8 mouse cellular contexts compared by ENCODE assay signal in genomic region chr2:35609317-35609716, GRCm38 (mm10). TPM values are rescaled to one million over a fixed set of nuclear protein-coding genes. Genes with fewer than 3 reads are reported as not detected.
DNase-seq lines count a peak whose midpoint lies in the region; ATAC-seq and TF ChIP-seq lines count a peak whose summit lies in the region.

No protein-coding gene starts in this region.

- H3K4me1 ChIP-seq in embryonic facial prominence, embryonic 14.5 days (ENCODE audit: control insufficient read depth, insufficient read depth, low read length) = peaks cover 35% of the 10 kb centered on the region
- peaks cover 19% of the 10 kb centered on the region for H3K4me1 ChIP-seq in hindbrain, embryonic 16.5 days (ENCODE audit: control insufficient read depth, insufficient read depth, low read depth, low read length)

- peak overlapping the region; percentile 72; the same call in 1 of the 2 replicates for H3K27ac ChIP-seq in layer of hippocampus, adult 2 months
- H3K27ac ChIP-seq in embryonic facial prominence, embryonic 14.5 days (replicated peaks; ENCODE audit: low read depth, low read length) = no peak overlapping the region
- no peak overlapping the region for H3K27ac ChIP-seq in hindbrain, embryonic 16.5 days (ENCODE audit: low read depth, low read length)

- H3K36me3 ChIP-seq in embryonic facial prominence, embryonic 14.5 days (ENCODE audit: control insufficient read depth, insufficient read depth, low read length) = no peaks in the 10 kb centered on the region
- H3K36me3 ChIP-seq in hindbrain, embryonic 16.5 days (ENCODE audit: control insufficient read depth, insufficient read depth, low read length) = no peaks in the 10 kb centered on the region

- H3K9ac ChIP-seq in embryonic facial prominence, embryonic 14.5 days (ENCODE audit: low read depth, low read length) = no peak overlapping the region
- H3K9ac ChIP-seq in hindbrain, embryonic 16.5 days (ENCODE audit: low read depth, low read length) = no peak overlapping the region

- no peaks in the 10 kb centered on the region for H3K9me3 ChIP-seq in embryonic facial prominence, embryonic 14.5 days (ENCODE audit: control insufficient read depth, low read length)
- no peaks in the 10 kb centered on the region for H3K9me3 ChIP-seq in hindbrain, embryonic 16.5 days (ENCODE audit: control insufficient read depth, low read length)

- WGBS in embryonic facial prominence, embryonic 14.5 days = 46% methylated on average over 9 of the region's 9 CpGs
- 44% methylated on average over 9 of the region's 9 CpGs for WGBS in hindbrain, embryonic 16.5 days

- no peaks in the 10 kb centered on the region for H3K27me3 ChIP-seq in embryonic facial prominence, embryonic 14.5 days (replicated peaks; ENCODE audit: control insufficient read depth, insufficient read depth, low read length)
- H3K27me3 ChIP-seq in hindbrain, embryonic 16.5 days (replicated peaks; ENCODE audit: control insufficient read depth, insufficient read depth, low read length) = no peaks in the 10 kb centered on the region; the same call in 1 of the 2 replicates

- no peak overlapping the region for H3K4me2 ChIP-seq in embryonic facial prominence, embryonic 14.5 days (ENCODE audit: low read depth, low read length)
- no peak overlapping the region for H3K4me2 ChIP-seq in hindbrain, embryonic 16.5 days (ENCODE audit: low read length)

- DNase-seq in layer of hippocampus, adult 2 months (ENCODE audit: low spot score in 2 of 2) = no peak
- no peak for DNase-seq in layer of hippocampus, adult 9-10 months (ENCODE audit: low spot score)
- DNase-seq in ZHBTc4 (ENCODE audit: low read depth, low spot score) = peak; percentile 28
- peak; percentile 49 for DNase-seq in embryonic facial prominence, embryonic 14.5 days (ENCODE audit: low spot score)
- DNase-seq in right cerebral cortex, postnatal 25 days = peak; percentile 22
- no peak for DNase-seq in natural killer cell, adult 2 months (ENCODE audit: low spot score in 2 of 2)
- no peak for DNase-seq in layer of hippocampus, postnatal 10 days (ENCODE audit: low spot score in 2 of 2)

- peak; percentile 70 for TF ChIP-seq CTCF in layer of hippocampus, adult 2 months (conservative IDR thresholded peaks at IDR 0.05)

- H3K4me3 ChIP-seq in layer of hippocampus, adult 2 months = no peak overlapping the region
- H3K4me3 ChIP-seq in embryonic facial prominence, embryonic 14.5 days (ENCODE audit: low read depth, low read length) = no peak overlapping the region
- H3K4me3 ChIP-seq in hindbrain, embryonic 16.5 days (ENCODE audit: low read length) = no peak overlapping the region

- ATAC-seq in embryonic facial prominence, embryonic 14.5 days (ENCODE audit: low read depth) = 0 out of 2 replicates have a peak, but pooled peaks have one; percentile 17
- ATAC-seq in hindbrain, embryonic 16.5 days = peak; percentile 31; the same call in 1 of the 2 replicates

RNA-seq across cellular contexts. Expression of gene Dab2ip, which starts 51.3 kb away (rescaled TPM):
- total RNA-seq in layer of hippocampus, adult 2 months (2021) = 100 to 1,000 TPM in 1 of 2 experiments, 10 to 100 TPM in 1; 96.3 to 103 TPM
- polyA plus RNA-seq in embryonic facial prominence, embryonic 14.5 days (2014; fragmentation: Nextera tagmentation; extraction: Ambion mirVana) = 42.8 and 50.5 TPM in 2 replicates
- polyA plus RNA-seq in hindbrain, embryonic 16.5 days (2015; fragmentation: Nextera tagmentation; extraction: Ambion mirVana) = 27.6 and 33.9 TPM in 2 replicates
- total RNA-seq in layer of hippocampus, postnatal 10 days (2021) = 100 to 1,000 TPM; 130 TPM

Comparison
In these comparisons a context has a peak if more than half of its experiments do, and no peak if none do; other contexts are left out.
1. DNase-seq: peak in ZHBTc4 (single experiment), embryonic facial prominence, embryonic 14.5 days (single experiment) and right cerebral cortex, postnatal 25 days (single experiment); none in layer of hippocampus, adult 2 months (0 of 2), layer of hippocampus, adult 9-10 months (single experiment), natural killer cell, adult 2 months (0 of 2) and layer of hippocampus, postnatal 10 days (0 of 2).